Mouse (Mus musculus) cerebellum, postnatal 4 days (tissue): ENCODE data around the gene Slc38a2.

Experiments used
- DNase-seq, 2 experiments: peaks; one replicate each; pipeline ENCODE4 v3.0.0; 2022; ENCODE audit warnings: low spot score in 2 of 2, mixed read lengths in 1 of 2

The Slc38a2 gene

GRCm38 (mm10) chr15:96699521-96700511 is at the start of gene Slc38a2:
TSS of gene Slc38a2 (minus strand) at chr15:96699730.
- DNase-seq = peak; percentile 71 to 88

DNA sequence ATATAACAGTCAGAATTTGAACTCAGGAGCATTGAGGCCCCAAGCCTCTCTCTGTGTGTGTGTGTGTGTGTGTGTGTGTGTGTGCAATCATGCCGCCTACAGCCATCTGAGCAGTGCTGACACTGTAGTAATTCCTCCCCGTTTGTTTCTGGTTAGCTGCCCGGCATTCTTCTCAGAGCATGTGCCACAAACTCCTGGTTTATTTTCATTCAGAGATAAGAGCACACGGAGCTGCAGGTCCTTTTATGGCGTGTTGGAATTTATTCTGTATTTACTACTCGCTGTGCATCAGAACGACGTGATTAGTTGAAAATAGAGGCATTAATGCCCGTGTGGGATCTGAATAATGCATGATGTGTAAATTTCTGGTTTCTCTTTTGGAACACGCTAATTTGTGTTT is 49.6 kb upstream of the Slc38a2 start:
- DNase-seq = no peak

GRCm38 (mm10) chr15:96747551-96747950 is 48.0 kb upstream of the Slc38a2 start:
- no peak for DNase-seq

- no peak for DNase-seq
These were observed 47.5 kb upstream of the Slc38a2 start for GRCm38 (mm10) chr15:96746986-96747385.

DNA sequence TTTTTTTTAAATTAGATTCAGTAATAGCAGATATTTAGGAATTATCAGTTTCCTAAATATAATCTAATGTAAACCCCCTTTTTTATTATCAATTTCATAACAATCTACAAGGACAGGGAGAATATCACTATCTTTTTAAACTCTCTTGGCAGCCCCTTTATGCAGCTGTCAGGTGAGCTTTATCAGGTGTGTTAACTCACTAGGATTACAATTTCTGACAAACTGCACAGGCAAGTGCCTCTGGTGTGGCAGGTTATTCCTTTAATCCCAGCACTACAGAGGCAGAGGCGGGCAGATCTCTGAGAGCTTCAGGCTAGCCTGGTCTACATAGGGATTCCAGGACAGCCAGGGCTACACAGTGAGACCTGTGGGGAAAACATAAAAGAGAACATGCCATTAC is 45.8 kb upstream of the Slc38a2 start:
- no peak for DNase-seq

DNA sequence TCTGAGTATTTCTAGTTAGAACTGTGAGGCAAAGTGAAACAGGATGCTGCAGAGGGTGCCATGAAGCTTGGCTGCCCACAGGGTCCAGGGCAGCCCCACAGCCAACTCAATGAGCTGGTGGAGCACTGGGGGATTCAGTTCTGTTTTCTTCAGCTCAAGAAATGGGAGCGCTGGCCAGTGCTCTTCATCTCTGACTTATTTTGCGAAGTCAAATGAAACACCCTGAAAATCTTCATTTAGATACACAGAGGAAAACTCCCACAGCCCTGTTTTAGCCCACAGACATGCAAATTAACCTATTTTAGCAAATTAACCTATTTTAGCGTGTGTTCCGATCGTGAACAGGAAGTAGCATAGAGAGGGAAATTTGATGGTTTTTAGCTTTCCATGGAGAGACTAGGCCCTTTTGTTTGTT is 45.4 kb upstream of the Slc38a2 start:
- DNase-seq = no peak

DNA sequence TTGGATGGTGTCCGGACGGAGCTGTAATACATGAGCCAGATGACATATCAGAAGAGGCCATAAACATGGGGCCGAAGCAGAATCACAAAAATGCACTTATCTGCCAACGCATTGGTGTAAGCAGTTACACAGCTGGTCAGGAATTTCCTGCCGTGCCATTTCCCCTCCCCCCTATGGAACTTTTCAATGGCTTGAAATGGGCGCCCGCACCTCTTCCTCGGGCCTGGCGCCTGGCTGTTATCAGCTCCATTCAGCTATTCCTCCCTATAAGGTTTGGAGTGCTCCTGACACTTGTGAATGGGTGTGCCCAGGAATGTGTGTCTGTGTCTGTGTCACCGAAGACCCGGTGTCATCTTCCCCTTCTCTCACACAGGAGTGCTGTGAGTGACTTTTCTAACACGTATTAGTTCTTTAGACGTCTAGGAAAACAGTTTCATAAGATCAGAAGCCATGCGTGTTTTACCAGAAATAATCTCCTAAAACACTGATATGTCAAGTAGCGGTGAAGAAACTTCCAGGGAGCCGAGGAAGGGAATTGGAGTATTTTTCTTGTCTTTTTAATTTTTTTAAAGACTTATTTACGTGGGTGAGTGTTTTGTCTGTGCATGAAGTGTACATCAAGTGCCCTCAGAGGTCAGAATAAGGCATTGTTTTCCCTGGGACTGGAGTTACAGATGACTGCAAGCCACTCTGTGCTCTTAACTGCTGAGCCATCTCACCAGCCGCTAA is 44.8 kb upstream of the Slc38a2 start:
- no peak for DNase-seq

DNA sequence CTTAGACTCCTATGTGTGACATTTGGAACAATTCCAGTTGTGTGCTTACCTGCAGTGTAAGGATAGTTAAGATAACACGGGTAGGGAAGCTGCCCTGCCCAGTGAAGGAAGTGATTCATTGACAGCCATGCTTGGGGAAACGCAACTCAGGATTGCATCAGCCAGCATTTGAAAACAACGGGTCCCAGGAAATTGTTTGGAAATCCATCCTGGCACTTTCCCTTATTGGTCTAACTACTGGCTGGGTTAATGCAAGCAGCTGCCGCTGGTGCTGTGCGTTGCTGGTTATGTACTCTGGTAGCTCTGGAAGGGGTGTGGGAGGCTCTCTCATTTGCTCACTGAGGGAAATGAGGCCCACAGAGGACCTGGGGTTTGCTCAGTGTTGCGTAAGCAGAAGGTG is 43.7 kb upstream of the Slc38a2 start:
- no peak for DNase-seq

DNA sequence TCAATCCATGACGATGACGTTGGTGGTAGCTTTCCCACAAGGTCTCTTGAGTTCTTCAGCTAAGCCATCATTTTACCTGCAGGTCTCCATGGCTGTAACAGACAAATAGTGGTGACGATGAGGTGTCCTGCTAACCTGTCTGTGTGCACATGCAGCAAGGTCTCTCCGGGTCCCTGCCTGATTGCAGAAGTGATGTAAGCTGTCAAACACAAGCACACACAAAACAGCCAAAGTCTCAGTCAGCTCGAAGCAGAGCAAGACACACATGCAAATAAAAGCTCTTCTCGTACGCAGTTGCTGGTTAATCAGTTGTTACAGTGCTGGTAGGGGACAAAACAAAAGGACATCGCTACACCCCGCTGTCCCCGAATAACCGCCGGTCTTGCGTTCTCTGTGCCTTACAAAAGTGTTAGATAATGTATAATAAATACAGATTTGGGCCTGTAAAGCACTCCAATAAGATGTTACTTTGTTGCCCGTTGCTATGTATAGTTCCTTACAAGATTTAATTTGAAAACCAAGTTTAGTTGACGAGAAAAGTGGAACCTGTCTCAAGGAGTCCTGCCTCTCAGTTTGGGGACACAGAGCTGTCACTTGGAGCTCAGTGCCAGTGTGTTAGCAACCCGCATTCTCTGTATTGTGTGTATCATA is 43.2 kb upstream of the Slc38a2 start:
- DNase-seq = no peak

DNA sequence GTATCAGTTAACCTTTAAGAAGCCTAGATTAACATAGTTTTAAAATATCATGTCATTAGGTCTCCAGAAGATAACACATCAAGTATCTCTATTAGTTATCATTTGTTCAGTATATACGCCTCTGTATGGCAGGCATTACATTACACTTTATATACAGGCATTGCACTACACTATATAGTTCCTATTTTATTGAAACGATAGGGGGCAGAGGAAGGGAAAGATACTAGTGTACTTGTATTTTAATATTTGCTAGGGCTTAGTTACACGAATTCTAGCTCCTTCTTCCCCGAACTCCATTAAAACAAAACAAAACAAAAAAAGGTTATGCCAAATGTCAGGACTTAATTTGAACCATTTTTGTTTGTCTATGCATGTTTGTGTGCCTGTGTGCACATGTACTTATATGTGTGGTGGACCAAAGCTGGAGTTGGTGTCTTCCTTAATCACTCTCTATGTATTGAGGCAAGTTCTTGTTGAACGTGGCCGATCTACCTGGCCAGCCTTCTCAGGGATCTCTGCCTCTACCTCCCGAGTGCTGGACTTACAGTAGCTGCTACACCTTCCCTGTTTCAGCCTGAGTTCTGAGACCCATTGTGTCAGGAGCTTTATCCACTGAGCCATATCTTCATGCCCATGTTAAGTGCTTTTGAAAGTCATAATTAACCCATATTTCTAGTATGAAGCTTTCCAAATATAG is 41.5 kb upstream of the Slc38a2 start:
- DNase-seq = no peak

DNA sequence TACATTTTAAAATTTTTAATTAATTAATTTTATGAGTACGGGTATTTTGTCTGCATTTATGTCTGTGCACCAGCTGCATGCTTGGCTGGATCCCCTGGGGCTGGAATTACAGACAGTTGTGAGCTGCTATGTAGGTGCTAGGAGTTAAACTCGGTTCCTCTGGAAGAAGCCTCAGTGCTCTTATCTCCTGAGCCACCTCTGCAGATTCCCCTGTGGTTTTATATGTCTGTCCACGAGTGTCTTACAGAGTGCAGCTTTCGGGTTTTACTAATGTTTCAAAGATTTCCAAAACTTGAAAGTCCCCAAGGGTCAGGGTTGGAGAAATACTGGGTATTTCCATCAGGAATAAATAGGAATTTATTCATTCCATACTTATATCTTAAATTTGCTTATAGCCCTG is 40.6 kb upstream of the Slc38a2 start:
- no peak for DNase-seq

GRCm38 (mm10) chr15:96736663-96737385 is 37.3 kb upstream of the Slc38a2 start:
- no peak for DNase-seq

GRCm38 (mm10) chr15:96735562-96736160 is 36.1 kb upstream of the Slc38a2 start:
- no peak for DNase-seq

DNA sequence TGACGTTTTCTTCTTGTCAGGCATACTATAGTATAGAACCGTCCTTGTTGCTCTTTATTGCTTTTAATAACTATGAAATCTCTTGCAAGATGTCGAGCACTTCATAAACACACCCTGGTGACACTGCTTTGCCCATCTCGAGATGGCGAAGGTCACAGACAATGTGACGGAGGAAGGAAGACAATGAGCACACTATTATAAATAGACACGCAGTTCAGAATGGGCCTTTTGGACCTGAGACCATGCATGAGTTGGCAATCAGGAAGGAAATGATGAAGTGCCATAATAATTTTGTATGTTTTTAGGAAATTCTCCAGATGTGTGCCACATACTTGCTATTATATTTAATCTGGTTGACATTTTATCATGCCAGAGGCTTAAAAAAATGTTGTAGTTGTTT is 34.9 kb upstream of the Slc38a2 start:
- DNase-seq = no peak

DNA sequence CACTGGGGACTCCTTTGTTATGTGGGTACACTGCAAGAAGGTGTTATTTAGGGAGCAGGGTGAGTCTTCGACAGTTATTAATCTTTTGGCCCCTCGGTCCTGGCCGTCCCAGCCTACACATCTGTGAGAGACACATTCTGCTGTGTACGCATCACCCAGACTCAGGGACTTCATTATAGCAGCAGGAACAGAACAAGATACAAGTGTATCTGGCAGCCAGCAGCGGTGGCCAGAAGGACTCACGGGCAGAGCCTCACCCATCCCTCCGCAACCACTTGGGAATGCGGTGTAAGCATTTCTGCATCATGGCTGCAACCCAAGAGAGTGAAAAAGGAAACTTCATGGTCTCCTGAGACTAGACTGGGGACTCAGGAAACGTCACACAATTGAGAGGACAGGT is 30.9 kb upstream of the Slc38a2 start:
- no peak for DNase-seq

DNA sequence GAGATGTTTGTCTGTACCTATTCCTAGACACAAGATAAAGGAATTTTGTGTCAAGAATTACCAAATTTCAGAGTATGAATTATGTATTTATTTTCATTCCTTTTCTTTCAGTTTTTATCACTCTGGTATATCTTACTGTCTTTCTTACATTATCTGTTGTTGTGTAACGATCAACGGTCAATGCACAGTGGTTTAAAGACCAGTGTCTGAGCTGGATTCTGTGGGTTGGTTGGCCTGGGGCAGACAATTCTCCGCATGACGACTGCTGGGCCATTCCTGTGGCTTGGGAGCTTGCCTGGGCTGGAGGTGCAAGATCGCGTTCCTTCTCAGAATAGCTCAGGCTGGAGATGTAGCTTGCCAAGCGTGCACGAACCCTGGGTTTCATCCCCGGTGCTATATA is 30.3 kb upstream of the Slc38a2 start:
- DNase-seq = no peak

- DNase-seq = no peak
These were observed 29.5 kb upstream of the Slc38a2 start for GRCm38 (mm10) chr15:96728993-96729392.

DNA sequence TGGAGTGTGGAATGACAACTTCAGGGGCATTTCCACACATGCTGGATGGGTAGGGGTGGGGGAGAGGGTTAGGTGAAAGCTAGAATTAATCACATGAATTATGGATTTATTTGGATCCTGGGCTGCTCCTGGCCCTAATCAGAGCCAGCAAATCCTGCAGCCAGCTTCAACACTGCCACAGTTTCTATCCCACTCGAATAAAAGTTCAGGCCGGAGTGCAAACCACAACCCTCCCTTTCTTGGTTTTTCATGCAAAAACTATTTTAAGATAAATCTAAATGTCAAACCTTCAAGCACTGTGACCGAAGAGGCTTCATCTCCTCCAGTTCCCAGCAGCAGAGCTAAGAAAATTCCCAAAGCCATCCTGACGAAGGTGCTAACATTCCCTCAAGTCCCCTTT is 28.8 kb upstream of the Slc38a2 start:
- DNase-seq = no peak

- DNase-seq = no peak
These were observed 25.0 kb upstream of the Slc38a2 start for GRCm38 (mm10) chr15:96724506-96724905.

GRCm38 (mm10) chr15:96722228-96722627 is 22.7 kb upstream of the Slc38a2 start:
- DNase-seq = no peak

DNA sequence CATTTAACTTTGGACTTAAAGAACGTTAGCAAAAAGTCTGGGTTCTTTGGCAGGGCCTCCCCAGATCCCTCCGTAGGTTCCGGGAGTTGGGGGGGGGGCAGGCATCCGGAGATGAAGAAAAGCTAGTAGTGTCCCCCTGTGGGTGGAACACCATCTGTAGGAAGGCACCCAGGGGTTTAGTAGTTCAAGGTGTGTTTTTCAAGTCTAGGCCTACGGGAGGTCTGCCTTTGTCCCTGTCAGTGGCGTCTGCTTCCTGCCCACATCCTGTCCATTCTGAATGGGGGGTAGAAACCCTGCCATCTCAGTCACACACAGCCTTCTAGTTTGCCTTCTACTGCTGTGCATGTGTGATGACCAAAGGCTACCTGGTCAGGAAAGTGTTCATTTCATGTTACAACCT is 20.6 kb upstream of the Slc38a2 start:
- DNase-seq = no peak
